14 mouse cellular contexts compared by ENCODE assay signal in the genomic region with DNA sequence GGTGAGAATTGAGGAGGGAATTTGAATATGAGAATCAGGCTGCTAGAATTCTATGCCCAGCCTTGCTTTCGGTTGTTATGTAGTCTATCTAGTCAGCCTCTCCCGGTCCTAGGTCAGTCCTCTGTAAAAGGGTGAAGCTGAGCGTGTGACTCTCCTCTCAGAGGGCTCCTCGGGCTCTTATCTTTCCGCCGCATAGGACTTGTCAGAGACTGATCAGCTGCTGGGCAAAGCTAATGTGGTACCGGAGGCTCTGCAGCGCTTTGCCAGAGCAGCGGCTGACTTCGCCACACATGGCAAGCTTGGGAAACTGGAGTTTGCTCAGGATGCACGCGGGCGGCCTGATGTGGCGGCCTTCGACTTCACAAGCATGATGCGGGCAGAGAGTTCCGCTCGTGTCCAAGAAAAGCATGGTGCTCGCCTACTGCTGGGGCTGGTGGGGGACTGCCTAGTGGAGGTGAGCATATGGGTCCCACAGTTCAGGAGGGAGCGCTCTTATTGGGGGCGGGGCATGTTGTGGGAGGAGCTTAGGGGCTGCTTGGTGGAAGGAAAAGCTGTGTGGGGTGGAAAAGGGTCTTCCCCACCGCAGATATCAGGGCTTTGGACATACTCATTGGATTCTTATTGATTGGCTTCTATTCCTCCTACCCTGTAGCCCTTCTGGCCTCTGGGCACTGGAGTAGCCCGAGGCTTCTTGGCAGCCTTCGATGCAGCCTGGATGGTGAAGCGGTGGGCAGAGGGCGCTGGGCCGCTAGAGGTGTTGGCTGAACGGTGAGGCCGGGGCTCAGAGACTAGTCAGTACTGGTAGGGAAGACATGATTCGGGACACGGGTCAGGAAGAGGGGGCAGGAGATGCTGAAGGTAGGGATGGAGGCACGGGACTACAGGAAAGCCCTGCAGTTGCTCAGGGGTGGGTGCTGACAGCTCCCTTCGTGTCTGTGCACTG. TPM values are rescaled to one million over a fixed set of nuclear protein-coding genes. Genes with fewer than 3 reads are reported as not detected.
DNase-seq lines count a peak whose midpoint lies in the region; ATAC-seq and TF ChIP-seq lines count a peak whose summit lies in the region.
"Had no signal": no experiment of that assay in that cellular context is flagged by ENCODE, and none has a peak within 500 bp of the region (broad histone marks: within the 10 kb centered on the region; RNA-seq: fewer than 3 reads in every experiment).

No protein-coding gene starts in this region.

- H3K4me2 ChIP-seq in heart, embryonic 14.5 days (ENCODE audit: low read length): peak overlapping the region; percentile 13; the same call in 1 of the 2 replicates

- intact Hi-C loops in heart, postnatal 36 days (cut with DNase I): no loop called here
- intact Hi-C loops in left cerebral cortex, postnatal 10 days (cut with DNase I): no loop called here
- intact Hi-C loops in left cerebral cortex, adult 2 months (cut with DNase I): no loop called here

- H3K27me3 ChIP-seq in heart, embryonic 14.5 days (ENCODE audit: control insufficient read depth, insufficient read depth, low read length): no peaks in the 10 kb centered on the region
- no peaks in the 10 kb centered on the region; the same call in 1 of the 2 replicates for H3K27me3 ChIP-seq in G1E (ENCODE audit: insufficient read depth, low read length)

- H3K9me3 ChIP-seq in heart, embryonic 14.5 days (ENCODE audit: control insufficient read depth, low read length): no peaks in the 10 kb centered on the region
- no peaks in the 10 kb centered on the region for H3K9me3 ChIP-seq in G1E (replicated peaks)
- H3K9me3 ChIP-seq: megakaryocyte, embryonic 14.5 days had no signal

- peak overlapping the region; percentile 34; the same call in 1 of the 2 replicates for H3K9ac ChIP-seq in heart, embryonic 14.5 days (ENCODE audit: low read length)

- no peak overlapping the region for H3K4me3 ChIP-seq in heart, embryonic 14.5 days (ENCODE audit: control insufficient read depth in 1 of 2, insufficient read depth in 1 of 2, low read depth in 1 of 2, low read length in 2 of 2)
- H3K4me3 ChIP-seq in G1E (ENCODE audit: low read depth, low read length): peak overlapping the region; percentile 36; the same call in 1 of the 2 replicates
- H3K4me3 ChIP-seq in left cerebral cortex, adult 2 months: no peak overlapping the region
- H3K4me3 ChIP-seq: megakaryocyte, embryonic 14.5 days had no signal

- H3K36me3 ChIP-seq in heart, embryonic 14.5 days (ENCODE audit: control insufficient read depth, insufficient read depth, low read length): peaks cover 81% of the 10 kb centered on the region
- peaks cover 86% of the 10 kb centered on the region for H3K36me3 ChIP-seq in G1E (replicated peaks)

- H3K27ac ChIP-seq in heart, embryonic 14.5 days (replicated peaks in 1 of 2; ENCODE audit: control insufficient read depth in 1 of 2, insufficient read depth in 1 of 2, low read depth in 2 of 2, low read length in 2 of 2): no peak overlapping the region
- no peak overlapping the region for H3K27ac ChIP-seq in left cerebral cortex, adult 2 months
- H3K27ac ChIP-seq: kidney, postnatal 0 days had no signal

- peaks cover 22 to 24% of the 10 kb centered on the region in 2 experiments for H3K4me1 ChIP-seq in heart, embryonic 14.5 days (ENCODE audit: control insufficient read depth in 2 of 2, insufficient read depth in 2 of 2, low read length in 2 of 2)
- H3K4me1 ChIP-seq in G1E (ENCODE audit: insufficient read depth, low read depth, low read length): peaks cover 66% of the 10 kb centered on the region

- no peak for DNase-seq in heart, postnatal 36 days
- DNase-seq in G1E (ENCODE audit: low spot score): peak; percentile 47
- DNase-seq in left cerebral cortex, postnatal 10 days (ENCODE audit: extremely low spot score in 1 of 2, low spot score in 2 of 2): no peak
- DNase-seq in left cerebral cortex, adult 2 months (ENCODE audit: extremely low spot score in 1 of 2, low spot score in 2 of 2): no peak
- DNase-seq: cerebellum, adult 2 months had no signal

- ATAC-seq in heart, embryonic 14.5 days (ENCODE audit: insufficient number of reproducible peaks, insufficient read depth, low FRiP score, low read depth): no peak
- ATAC-seq in G1E (ENCODE audit: extremely low read depth, insufficient number of reproducible peaks, low FRiP score, poor library complexity, severe bottlenecking): peak; percentile 46; the same call in 1 of the 2 replicates
- ATAC-seq in common myeloid progenitor, adult 5-6 weeks (replicated peaks; ENCODE audit: low read depth, poor library complexity, severe bottlenecking): 0 out of 2 replicates have a peak, but pooled peaks have one; percentile 12
- ATAC-seq in megakaryocyte progenitor cell, adult 5-6 weeks (replicated peaks; ENCODE audit: poor library complexity): peak; percentile 49
- ATAC-seq: activated CD4-positive, CD25-positive, alpha-beta regulatory T cell, adult 4 months; forebrain, embryonic 16.5 days had no signal

- WGBS in heart, embryonic 14.5 days: 42% methylated on average over 33 of the region's 33 CpGs

- no peak for TF ChIP-seq CTCF in G1E (IDR thresholded peaks at IDR 0.05; ENCODE audit: low read depth, low read length)
- TF ChIP-seq CTCF in left cerebral cortex, adult 2 months (IDR thresholded peaks at IDR 0.05): no peak

RNA-seq across cellular contexts. Expression of gene Mical1, which starts 5.1 kb away (rescaled TPM):
- 31.8 and 32.1 TPM in 2 replicates for polyA plus RNA-seq in heart, embryonic 14.5 days (2014; fragmentation: Nextera tagmentation; extraction: Ambion mirVana)
- 10 to 100 TPM; 14.5 to 15.8 TPM for total RNA-seq in heart, postnatal 36 days (2021)
- 29.6 and 34.6 TPM in 2 replicates for total RNA-seq in G1E (2014; fragmentation: Nextera tagmentation)
- total RNA-seq in G1E (2017): 24.9 and 26.7 TPM in 2 replicates
- polyA plus RNA-seq in G1E (2012): 38.7 and 48.6 TPM in 2 replicates
- total RNA-seq in common myeloid progenitor, adult 5-6 weeks (2017): 25.5 and 31.6 TPM in 2 replicates
- total RNA-seq in megakaryocyte progenitor cell, adult 5-6 weeks (2015): 29.9 and 32.3 TPM in 2 replicates
- 39.1 and 40.7 TPM in 2 replicates for total RNA-seq in megakaryocyte progenitor cell, adult 5-6 weeks (2017)
- total RNA-seq in left cerebral cortex, postnatal 10 days (2021): 10 to 100 TPM; 32.7 to 36.5 TPM
- total RNA-seq in left cerebral cortex, adult 2 months (2021): 10 to 100 TPM; 22.6 to 26.0 TPM

RNA-seq across cellular contexts. Expression of gene Smpd2, which starts 9.0 kb away (rescaled TPM):
- polyA plus RNA-seq in heart, embryonic 14.5 days (2014; fragmentation: Nextera tagmentation; extraction: Ambion mirVana): 51.1 and 54.0 TPM in 2 replicates
- total RNA-seq in heart, postnatal 36 days (2021): 10 to 100 TPM; 42.8 to 45.3 TPM
- total RNA-seq in G1E (2014; fragmentation: Nextera tagmentation): 12.6 and 13.6 TPM in 2 replicates
- total RNA-seq in G1E (2017): 6.6 and 9.1 TPM in 2 replicates
- polyA plus RNA-seq in G1E (2012): 12.2 and 12.9 TPM in 2 replicates
- 12.9 and 15.4 TPM in 2 replicates for total RNA-seq in common myeloid progenitor, adult 5-6 weeks (2017)
- total RNA-seq in megakaryocyte progenitor cell, adult 5-6 weeks (2015): 12.8 and 13.7 TPM in 2 replicates
- total RNA-seq in megakaryocyte progenitor cell, adult 5-6 weeks (2017): 8.1 and 20.0 TPM in 2 replicates
- total RNA-seq in left cerebral cortex, postnatal 10 days (2021): 10 to 100 TPM; 17.2 to 18.8 TPM
- total RNA-seq in left cerebral cortex, adult 2 months (2021): 10 to 100 TPM; 16.8 to 21.3 TPM

RNA-seq across cellular contexts. Expression of gene Ppil6, which starts 9.0 kb away (rescaled TPM):
- 1.8 and 2.3 TPM in 2 replicates for polyA plus RNA-seq in heart, embryonic 14.5 days (2014; fragmentation: Nextera tagmentation; extraction: Ambion mirVana)
- total RNA-seq in heart, postnatal 36 days (2021): 1 to 10 TPM; 1.2 to 1.8 TPM
- not detected in 2 replicates for total RNA-seq in G1E (2014; fragmentation: Nextera tagmentation)
- 0.16 and 0.29 TPM in 2 replicates for total RNA-seq in G1E (2017)
- polyA plus RNA-seq in G1E (2012): 0.12 and 0.14 TPM in 2 replicates
- 1.0 TPM in 1 of 2 replicates, not detected in the other for total RNA-seq in common myeloid progenitor, adult 5-6 weeks (2017)
- total RNA-seq in megakaryocyte progenitor cell, adult 5-6 weeks (2015): 1.1 TPM in 1 of 2 replicates, not detected in the other
- 1.5 TPM in 1 of 2 replicates, not detected in the other for total RNA-seq in megakaryocyte progenitor cell, adult 5-6 weeks (2017)
- 1 to 10 TPM; 6.2 to 7.3 TPM for total RNA-seq in left cerebral cortex, postnatal 10 days (2021)
- 1 to 10 TPM; 4.6 to 6.6 TPM for total RNA-seq in left cerebral cortex, adult 2 months (2021)
- total RNA-seq: gastrocnemius, adult 8-10 months; monocyte, adult 5-6 weeks had no signal

RNA-seq across cellular contexts. Expression of gene Zbtb24, which starts 31.0 kb away (rescaled TPM):
- polyA plus RNA-seq in heart, embryonic 14.5 days (2014; fragmentation: Nextera tagmentation; extraction: Ambion mirVana): 11.7 and 12.7 TPM in 2 replicates
- 1 to 10 TPM; 8.6 to 8.9 TPM for total RNA-seq in heart, postnatal 36 days (2021)
- 19.0 and 28.5 TPM in 2 replicates for total RNA-seq in G1E (2014; fragmentation: Nextera tagmentation)
- total RNA-seq in G1E (2017): 31.9 and 34.0 TPM in 2 replicates
- 13.7 and 14.0 TPM in 2 replicates for polyA plus RNA-seq in G1E (2012)
- total RNA-seq in common myeloid progenitor, adult 5-6 weeks (2017): 18.0 and 21.2 TPM in 2 replicates
- 10.4 and 12.6 TPM in 2 replicates for total RNA-seq in megakaryocyte progenitor cell, adult 5-6 weeks (2015)
- 15.9 and 21.9 TPM in 2 replicates for total RNA-seq in megakaryocyte progenitor cell, adult 5-6 weeks (2017)
- 10 to 100 TPM; 16.3 to 17.0 TPM for total RNA-seq in left cerebral cortex, postnatal 10 days (2021)
- 10 to 100 TPM; 19.6 to 21.2 TPM for total RNA-seq in left cerebral cortex, adult 2 months (2021)

RNA-seq across cellular contexts. Expression of gene Cd164, which starts 38.0 kb away (rescaled TPM):
- 220 and 225 TPM in 2 replicates for polyA plus RNA-seq in heart, embryonic 14.5 days (2014; fragmentation: Nextera tagmentation; extraction: Ambion mirVana)
- 100 to 1,000 TPM; 144 to 145 TPM for total RNA-seq in heart, postnatal 36 days (2021)
- total RNA-seq in G1E (2014; fragmentation: Nextera tagmentation) (127 and 140 TPM in 2 replicates), G1E (2017) (90.8 and 106 TPM in 2 replicates)
- polyA plus RNA-seq in G1E (2012): 156 and 183 TPM in 2 replicates
- 128 and 169 TPM in 2 replicates for total RNA-seq in common myeloid progenitor, adult 5-6 weeks (2017)
- 224 and 232 TPM in 2 replicates for total RNA-seq in megakaryocyte progenitor cell, adult 5-6 weeks (2015)
- 115 and 172 TPM in 2 replicates for total RNA-seq in megakaryocyte progenitor cell, adult 5-6 weeks (2017)
- total RNA-seq in left cerebral cortex, postnatal 10 days (2021): 10 to 100 TPM; 43.7 to 53.2 TPM
- 10 to 100 TPM; 66.5 to 67.8 TPM for total RNA-seq in left cerebral cortex, adult 2 months (2021)
